Mouse (Mus musculus) embryonic facial prominence, embryonic 14.5 days (tissue): ENCODE measurements around the gene Gdpgp1. TPM values are rescaled to one million over a fixed set of nuclear protein-coding genes. Genes with fewer than 3 reads are reported as not detected.

ENCODE experiments used
- ATAC-seq: fragments of 200-750 bp; cut with Nextera tagmentation; 2 replicates; pipeline ENCODE4 v1.8.0; 2017; ENCODE audit warnings: low read depth, moderate number of reproducible peaks, moderate TSS enrichment
- DNase-seq: peaks from one replicate; pipeline ENCODE4 v3.0.0-alpha.2; 2015; ENCODE audit warnings: low spot score
- H3K27ac ChIP-seq: fragments of 300-500 bp; sonication (generic); replicated peaks from 2 replicates; pipeline ENCODE4 v1.5.1; 2014; ENCODE audit warnings: low read depth, mild to moderate bottlenecking, low read length, moderate library complexity
- H3K27me3 ChIP-seq: fragments of 300-500 bp; sonication (generic); replicated peaks from 2 replicates; pipeline ENCODE4 v1.6.1; 2014; ENCODE audit warnings: low read length; ENCODE audit not compliant: control insufficient read depth, insufficient read depth
- H3K36me3 ChIP-seq: fragments of 300-500 bp; sonication (generic); 2 replicates; pipeline ENCODE4 v1.6.1; 2014; ENCODE audit warnings: low read length, mixed read lengths; ENCODE audit not compliant: control insufficient read depth, insufficient read depth
- H3K4me1 ChIP-seq: fragments of 300-500 bp; sonication (generic); 2 replicates; pipeline ENCODE4 v1.6.1; 2014; ENCODE audit warnings: antibody characterized with exemption, low read length; ENCODE audit not compliant: control insufficient read depth, insufficient read depth
- H3K4me2 ChIP-seq: fragments of 300-500 bp; sonication (generic); 2 replicates; pipeline ENCODE4 v1.6.1; 2014; ENCODE audit warnings: low read depth, mild to moderate bottlenecking, low read length, moderate library complexity, mixed read lengths
- H3K4me3 ChIP-seq: fragments of 300-500 bp; sonication (generic); 2 replicates; pipeline ENCODE4 v1.5.1; 2014; ENCODE audit warnings: low read depth, mild to moderate bottlenecking, low read length
- H3K9ac ChIP-seq: fragments of 300-500 bp; sonication (generic); 2 replicates; pipeline ENCODE4 v1.6.1; 2014; ENCODE audit warnings: low read depth, mild to moderate bottlenecking, low read length, moderate library complexity, mixed read lengths
- H3K9me3 ChIP-seq: fragments of 300-500 bp; sonication (generic); 2 replicates; pipeline ENCODE4 v1.6.1; 2016; ENCODE audit warnings: low read length; ENCODE audit not compliant: control insufficient read depth
- WGBS: fragments of 180-500 bp; shearing (Covaris S2); extraction: QIAGEN DNeasy Blood & Tissue Kit; methylation state at CpG from one replicate; pipeline ENCODE4 v1.1.7; 2014; 5-methylcytosine and 5-hydroxymethylcytosine counted together
- polyA plus RNA-seq: library from polyadenylated mRNA; unstranded; fragments of >200 nt; fragmentation: Nextera tagmentation; extraction: Ambion mirVana; gene quantifications from 2 replicates; pipeline ENCODE4 v1.2.1, GENCODE M21; 2014

Gene Gdpgp1
- polyA plus RNA-seq, 1 experiment from 2014 or later = 2.0 TPM

GRCm38 (mm10) chr7:80246859-80247258 lies 14.2 kb downstream of the Gdpgp1 start:
- Histone ChIP-seq H3K9ac (no peak overlapping the region), H3K4me3 (peak overlapping the region; percentile 57), H3K27ac (no peak overlapping the region; the same call in 1 of the 2 replicates), H3K4me1 (no peaks in the 10 kb centered on the region), H3K4me2 (peak overlapping the region; percentile 58), H3K9me3 (no peaks in the 10 kb centered on the region), H3K36me3 (no peaks in the 10 kb centered on the region), H3K27me3 (no peaks in the 10 kb centered on the region)
- DNase-seq (no peak), ATAC-seq (no peak)
- 57% methylated on average over 7 of the region's 7 CpGs for WGBS

GRCm38 (mm10) chr7:80252437-80252836 lies 19.8 kb downstream of the Gdpgp1 start:
- no peaks in the 10 kb centered on the region for H3K9me3 ChIP-seq
- WGBS = 75% methylated on average over 7 of the region's 7 CpGs
- DNase-seq (no peak), ATAC-seq (no peak)
- H3K4me2 ChIP-seq = no peak overlapping the region
- no peak overlapping the region for H3K27ac ChIP-seq
- H3K4me1 ChIP-seq = no peaks in the 10 kb centered on the region
- no peak overlapping the region for H3K4me3 ChIP-seq
- no peak overlapping the region for H3K9ac ChIP-seq
- no peaks in the 10 kb centered on the region for H3K36me3 ChIP-seq
- H3K27me3 ChIP-seq = 0 out of 2 replicates have a peak, but pooled peaks cover 4% of the 10 kb centered on the region

- H3K9ac ChIP-seq = no peak overlapping the region
- DNase-seq (no peak), ATAC-seq (no peak)
- WGBS = 85% methylated on average over 11 of the region's 11 CpGs
- no peak overlapping the region for H3K27ac ChIP-seq
- H3K36me3 ChIP-seq = no peaks in the 10 kb centered on the region
- 0 out of 2 replicates have a peak, but pooled peaks cover 4% of the 10 kb centered on the region for H3K27me3 ChIP-seq
- H3K4me1 ChIP-seq = no peaks in the 10 kb centered on the region
- no peak overlapping the region for H3K4me3 ChIP-seq
- no peaks in the 10 kb centered on the region for H3K9me3 ChIP-seq
- no peak overlapping the region for H3K4me2 ChIP-seq
Observed at GRCm38 (mm10) chr7:80252886-80253285, 20.2 kb downstream of the Gdpgp1 start.

- ATAC-seq (no peak), DNase-seq (no peak)
- no peak overlapping the region for H3K9ac ChIP-seq
- peaks cover 12% of the 10 kb centered on the region; the same call in 1 of the 2 replicates for H3K27me3 ChIP-seq
- H3K4me1 ChIP-seq = no peaks in the 10 kb centered on the region
- H3K9me3 ChIP-seq = no peaks in the 10 kb centered on the region
- H3K4me2 ChIP-seq = no peak overlapping the region
- WGBS = 67% methylated on average over 2 of the region's 2 CpGs
- H3K36me3 ChIP-seq = no peaks in the 10 kb centered on the region
- no peak overlapping the region for H3K27ac ChIP-seq
- H3K4me3 ChIP-seq = no peak overlapping the region
Observed at GRCm38 (mm10) chr7:80255981-80256380, 23.3 kb downstream of the Gdpgp1 start.

GRCm38 (mm10) chr7:80257706-80258105 lies 25.0 kb downstream of the Gdpgp1 start:
- peaks cover 6% of the 10 kb centered on the region for H3K4me1 ChIP-seq
- H3K4me2 ChIP-seq = no peak overlapping the region
- DNase-seq = no peak
- ATAC-seq = no peak
- no peak overlapping the region for H3K27ac ChIP-seq
- no peaks in the 10 kb centered on the region for H3K36me3 ChIP-seq
- WGBS = 65% methylated on average over 2 of the region's 2 CpGs
- H3K9me3 ChIP-seq = no peaks in the 10 kb centered on the region
- H3K27me3 ChIP-seq = peaks cover 12% of the 10 kb centered on the region; the same call in 1 of the 2 replicates
- no peak overlapping the region for H3K9ac ChIP-seq
- no peak overlapping the region for H3K4me3 ChIP-seq

- Histone ChIP-seq H3K36me3 (peaks cover 24% of the 10 kb centered on the region), H3K9ac (peak within 1 kb of the TSS; percentile 90), H3K4me1 (peaks cover 6% of the 10 kb centered on the region), H3K27me3 (peaks cover 12% of the 10 kb centered on the region; the same call in 1 of the 2 replicates), H3K4me2 (peak within 1 kb of the TSS; percentile 82), H3K4me3 (peak within 1 kb of the TSS; percentile 93), H3K27ac (peak within 1 kb of the TSS; percentile 87), H3K9me3 (no peaks in the 10 kb centered on the region)
- ATAC-seq (peak; percentile 90), DNase-seq (peak; percentile 95)
- WGBS = 27% methylated on average over 40 of the region's 40 CpGs
Observed at GRCm38 (mm10) chr7:80260625-80261371, 28.1 kb downstream of the Gdpgp1 start, which contains the start of gene Ngrn. Gene Ngrn (plus strand): TSS chr7:80261215.

GRCm38 (mm10) chr7:80261372-80261990 lies 28.8 kb downstream of the Gdpgp1 start:
- Histone ChIP-seq H3K9ac (peak overlapping the region; percentile 90), H3K27me3 (peaks cover 12% of the 10 kb centered on the region; the same call in 1 of the 2 replicates), H3K36me3 (peaks cover 31% of the 10 kb centered on the region), H3K4me1 (peaks cover 6% of the 10 kb centered on the region), H3K9me3 (no peaks in the 10 kb centered on the region), H3K4me3 (peak overlapping the region; percentile 93), H3K27ac (peak overlapping the region; percentile 87), H3K4me2 (peak overlapping the region; percentile 82)
- under 1% methylated on average over 32 of the region's 32 CpGs for WGBS
- DNase-seq (peak; percentile 19), ATAC-seq (peak; percentile 68; the same call in 1 of the 2 replicates)

GRCm38 (mm10) chr7:80264606-80265005 lies 31.9 kb downstream of the Gdpgp1 start:
- Histone ChIP-seq H3K9ac (no peak overlapping the region), H3K4me2 (no peak overlapping the region), H3K27me3 (no peaks in the 10 kb centered on the region), H3K36me3 (peaks cover 40% of the 10 kb centered on the region), H3K27ac (no peak overlapping the region), H3K4me3 (no peak overlapping the region), H3K4me1 (peaks cover 11% of the 10 kb centered on the region), H3K9me3 (no peaks in the 10 kb centered on the region)
- WGBS = 94% methylated on average over 12 of the region's 12 CpGs
- DNase-seq (no peak), ATAC-seq (no peak)
